Mouse (Mus musculus) lung, postnatal 0 days (tissue): ENCODE results near the gene Colgalt2.

Experiments
- CTCF ChIP-seq: IDR thresholded peaks from 2 replicates; pipeline ENCODE4 v1.5.1; 2016; ENCODE audit warnings: antibody characterized with exemption, mild to moderate bottlenecking
- EP300 ChIP-seq: IDR thresholded peaks from 2 replicates; pipeline ENCODE4 v1.6.1; 2016; ENCODE audit warnings: antibody characterized with exemption, mild to moderate bottlenecking, control low read depth

- TF ChIP-seq CTCF (no peak), EP300 (no peak)
These were observed 106.5 kb downstream of the Colgalt2 start for GRCm38 (mm10) chr1:152506175-152506574.
